Mouse (Mus musculus) ES-E14 (cell line): Measurements from ENCODE around the gene Sorcs2. TPM values are rescaled to one million over a fixed set of nuclear protein-coding genes. Genes with fewer than 3 reads are reported as not detected.

Source experiments
- DNase-seq: peaks from one replicate; pipeline ENCODE4 v3.0.0-alpha.2; 2013; ENCODE audit warnings: low read depth, low spot score
- H3K27ac ChIP-seq: 2 replicates; pipeline ENCODE4 v1.5.1; 2012; ENCODE audit warnings: low read depth, mild to moderate bottlenecking, low read length, moderate library complexity, mixed read lengths; ENCODE audit not compliant: poor library complexity, insufficient read depth, severe bottlenecking
- H3K36me3 ChIP-seq: 2 replicates; pipeline ENCODE4 v1.6.1; 2012; ENCODE audit warnings: mild to moderate bottlenecking, low read length, moderate library complexity, mixed read lengths; ENCODE audit not compliant: control insufficient read depth, poor library complexity, insufficient read depth, severe bottlenecking
- H3K4me1 ChIP-seq, 2 experiments: fragments of 150-350 bp in 1 of 2; sonication (generic) in 1 of 2; 2 replicates each; pipeline ENCODE4 v1.6.1; 2012; ENCODE audit warnings: low read length in 2 of 2, mild to moderate bottlenecking in 1 of 2, mixed read lengths in 1 of 2; ENCODE audit not compliant: control insufficient read depth in 2 of 2, insufficient read depth in 2 of 2, poor library complexity in 1 of 2
- H3K4me3 ChIP-seq, 2 experiments: fragments of 150-350 bp in 1 of 2; sonication (generic) in 1 of 2; 2 replicates each; pipeline ENCODE4 v1.5.1; 2012; ENCODE audit warnings: low read length in 2 of 2, low read depth in 1 of 2, mild to moderate bottlenecking in 1 of 2, mixed read lengths in 1 of 2; ENCODE audit not compliant: insufficient read depth in 1 of 2, poor library complexity in 1 of 2, severe bottlenecking in 1 of 2
- H3K9ac ChIP-seq: 2 replicates; pipeline ENCODE4 v1.6.1; 2012; ENCODE audit warnings: low read depth, mild to moderate bottlenecking, low read length, mixed read lengths; ENCODE audit not compliant: poor library complexity, insufficient read depth, severe bottlenecking
- H3K9me3 ChIP-seq: fragments of 150-350 bp; sonication (generic); 2 replicates; pipeline ENCODE4 v1.6.1; 2012; ENCODE audit warnings: low read depth, mild to moderate bottlenecking, low read length; ENCODE audit not compliant: control insufficient read depth, insufficient read depth
- CHD2 ChIP-seq: IDR thresholded peaks from 2 replicates; pipeline ENCODE4 v1.6.1; 2014; ENCODE audit warnings: mild to moderate bottlenecking, low read depth, low read length, inconsistent platforms
- HCFC1 ChIP-seq: IDR thresholded peaks from 2 replicates; pipeline ENCODE4 v1.6.1; 2012; ENCODE audit warnings: low read length, inconsistent platforms, borderline replicate concordance; ENCODE audit not compliant: insufficient read depth
- MAFK ChIP-seq: IDR thresholded peaks from 2 replicates; pipeline ENCODE4 v1.6.1; 2014; ENCODE audit warnings: mild to moderate bottlenecking, low read depth, low read length, inconsistent platforms; ENCODE audit not compliant: insufficient read depth
- ZC3H11A ChIP-seq: IDR thresholded peaks from 2 replicates; pipeline ENCODE4 v1.6.1; 2012; ENCODE audit warnings: low read depth, mild to moderate bottlenecking, inconsistent platforms, low read length, borderline replicate concordance
- ZNF384 ChIP-seq: IDR thresholded peaks from 2 replicates; pipeline ENCODE4 v1.6.1; 2012; ENCODE audit warnings: low read depth, low read length, inconsistent platforms
- in situ Hi-C, 2 experiments: fragments of 600-800 bp; cut with MboI; formaldehyde crosslinking; loops; one replicate each; pipeline ENCODE4 v1.15.1; 2025; ENCODE audit warnings: low sequenced_read_pairs in 2 of 2, inconsistent platforms in 1 of 2; ENCODE audit not compliant: unreplicated experiment in 2 of 2
- total RNA-seq: library from RNA; depleted of rRNA; stranded (reverse); fragments of 300-350 nt; gene quantifications from 2 replicates; pipeline ENCODE4 v1.2.3, GENCODE M21; 2012

The Sorcs2 gene
- total RNA-seq, 1 experiment, result 5.4 TPM

- Histone ChIP-seq H3K4me1 (no peaks in the 10 kb centered on the region; a peak in 1 of 4 replicates), H3K9ac (no peak overlapping the region), H3K36me3 (no peaks in the 10 kb centered on the region), H3K27ac (no peak overlapping the region), H3K4me3 (no peak overlapping the region), H3K9me3 (no peaks in the 10 kb centered on the region)
- in situ Hi-C loops, result no loop called here
- DNase-seq, result no peak
- no peak for TF ChIP-seq MAFK
- no peak for TF ChIP-seq ZNF384
- TF ChIP-seq ZC3H11A, result no peak
- TF ChIP-seq HCFC1, result no peak
- no peak for TF ChIP-seq CHD2
Observed at GRCm38 (mm10) chr5:36223787-36224186, 174.2 kb downstream of the Sorcs2 start.

- Histone ChIP-seq H3K4me1 (no peaks in the 10 kb centered on the region; a peak in 1 of 4 replicates), H3K36me3 (no peaks in the 10 kb centered on the region), H3K9me3 (no peaks in the 10 kb centered on the region), H3K4me3 (no peak overlapping the region), H3K9ac (no peak overlapping the region), H3K27ac (no peak overlapping the region)
- TF ChIP-seq MAFK, result no peak
- no peak for TF ChIP-seq ZNF384
- no peak for TF ChIP-seq HCFC1
- TF ChIP-seq CHD2, result no peak
- no peak for TF ChIP-seq ZC3H11A
- in situ Hi-C loops, result no loop called here
- DNase-seq, result no peak
Observed at GRCm38 (mm10) chr5:36220626-36221025, 177.3 kb downstream of the Sorcs2 start.

- DNase-seq, result no peak
- TF ChIP-seq ZNF384, result no peak
- TF ChIP-seq CHD2, result no peak
- no peak for TF ChIP-seq HCFC1
- TF ChIP-seq ZC3H11A, result no peak
- no peak for TF ChIP-seq MAFK
- Histone ChIP-seq H3K4me1 (no peaks in the 10 kb centered on the region; a peak in 1 of 4 replicates), H3K9ac (no peak overlapping the region), H3K4me3 (no peak overlapping the region), H3K36me3 (no peaks in the 10 kb centered on the region), H3K27ac (no peak overlapping the region), H3K9me3 (no peaks in the 10 kb centered on the region)
- in situ Hi-C loops, result no loop called here
Observed at GRCm38 (mm10) chr5:36220105-36220504, 177.8 kb downstream of the Sorcs2 start.

- no peak for DNase-seq
- Histone ChIP-seq H3K9me3 (no peaks in the 10 kb centered on the region), H3K4me3 (no peak overlapping the region), H3K4me1 (no peaks in the 10 kb centered on the region), H3K36me3 (no peaks in the 10 kb centered on the region), H3K9ac (no peak overlapping the region), H3K27ac (no peak overlapping the region)
- in situ Hi-C loops, result no loop called here
- TF ChIP-seq CHD2 (no peak), HCFC1 (no peak), ZNF384 (no peak), MAFK (no peak)
Observed at GRCm38 (mm10) chr5:36213310-36213709, 184.6 kb downstream of the Sorcs2 start.

- DNase-seq, result no peak
- no peak for TF ChIP-seq HCFC1
- no peak for TF ChIP-seq MAFK
- no peak for TF ChIP-seq ZNF384
- no peak for TF ChIP-seq ZC3H11A
- no peak for TF ChIP-seq CHD2
- Histone ChIP-seq H3K9me3 (no peaks in the 10 kb centered on the region), H3K9ac (no peak overlapping the region), H3K36me3 (no peaks in the 10 kb centered on the region), H3K4me3 (no peak overlapping the region), H3K27ac (no peak overlapping the region), H3K4me1 (no peaks in the 10 kb centered on the region)
- in situ Hi-C loops, result no loop called here
Observed at GRCm38 (mm10) chr5:36208803-36209202, 189.1 kb downstream of the Sorcs2 start.
